Mouse (Mus musculus) liver, embryonic 13.5 days (tissue): ENCODE measurements around the gene Pfas. TPM values are rescaled to one million over a fixed set of nuclear protein-coding genes. Genes with fewer than 3 reads are reported as not detected.
A peak's percentile ranks its signal among the peaks of the same experiment; 100 is the strongest.
"Not testable (repeated sequence)": the region's sequence is repeated elsewhere in the genome, so short reads cannot be mapped to it uniquely, and the experiment has no call there.

Source experiments
- ATAC-seq: fragments of 200-750 bp; cut with Nextera tagmentation; 2 replicates; pipeline ENCODE4 v1.8.0; 2017; ENCODE audit warnings: low read depth, mild to moderate bottlenecking, moderate number of reproducible peaks, moderate library complexity
- DNase-seq: peaks from one replicate; pipeline ENCODE4 v3.0.0; 2022
- H3K27ac ChIP-seq: fragments of 300-500 bp; sonication (generic); 2 replicates; pipeline ENCODE4 v1.5.1; 2015; ENCODE audit warnings: moderate library complexity, mild to moderate bottlenecking, inconsistent platforms
- H3K27me3 ChIP-seq: fragments of 300-500 bp; sonication (generic); 2 replicates; pipeline ENCODE4 v1.6.1; 2015; ENCODE audit warnings: mild to moderate bottlenecking, inconsistent platforms
- H3K36me3 ChIP-seq: fragments of 300-500 bp; sonication (generic); 2 replicates; pipeline ENCODE4 v1.6.1; 2015; ENCODE audit warnings: mild to moderate bottlenecking, inconsistent platforms
- H3K4me1 ChIP-seq: fragments of 300-500 bp; sonication (generic); replicated peaks from 2 replicates; pipeline ENCODE4 v1.6.1; 2015; ENCODE audit warnings: inconsistent platforms
- H3K4me2 ChIP-seq: fragments of 300-500 bp; sonication (generic); 2 replicates; pipeline ENCODE4 v1.6.1; 2015; ENCODE audit warnings: inconsistent platforms, mild to moderate bottlenecking, moderate library complexity
- H3K4me3 ChIP-seq: fragments of 300-500 bp; sonication (generic); replicated peaks from 2 replicates; pipeline ENCODE4 v1.5.1; 2015; ENCODE audit warnings: mild to moderate bottlenecking, inconsistent platforms
- H3K9ac ChIP-seq: fragments of 300-500 bp; sonication (generic); 2 replicates; pipeline ENCODE4 v1.6.1; 2015; ENCODE audit warnings: mild to moderate bottlenecking, inconsistent platforms
- H3K9me3 ChIP-seq: fragments of 300-500 bp; sonication (generic); replicated peaks from 2 replicates; pipeline ENCODE4 v1.6.1; 2016; ENCODE audit warnings: inconsistent platforms
- WGBS: fragments of 180-500 bp; shearing (Covaris S2); methylation state at CpG from one replicate; pipeline ENCODE4 v1.1.7; 2015; ENCODE audit not compliant: insufficient replicate concordance; 5-methylcytosine and 5-hydroxymethylcytosine counted together
- polyA plus RNA-seq: library from polyadenylated mRNA; unstranded; fragments of >200 nt; fragmentation: Nextera tagmentation; extraction: Ambion mirVana; gene quantifications from 2 replicates; pipeline ENCODE4 v1.2.1, GENCODE M21; 2015

The Pfas gene
- polyA plus RNA-seq, 1 experiment from 2014 or later: 32.4 TPM

- Histone ChIP-seq H3K27me3 (no peaks in the 10 kb centered on the region), H3K36me3 (no peaks in the 10 kb centered on the region), H3K4me1 (peaks cover 36% of the 10 kb centered on the region), H3K4me2 (peak within 1 kb of the TSS; percentile 95), H3K9ac (peak within 1 kb of the TSS; percentile 67), H3K9me3 (no peaks in the 10 kb centered on the region), H3K27ac (peak within 1 kb of the TSS; percentile 81), H3K4me3 (peak within 1 kb of the TSS; percentile 68)
- DNase-seq: peak; percentile 88
- peak; percentile 97 for ATAC-seq
- WGBS: 2% methylated on average over 50 of the region's 50 CpGs
These were observed 40.6 kb downstream of the Pfas start, which contains the start of gene Slc25a35 for GRCm38 (mm10) chr11:68967337-68968282. Slc25a35 (plus strand) TSS chr11:68968131.

GRCm38 (mm10) chr11:68966554-68966953, 41.7 kb downstream of the Pfas start:
- Histone ChIP-seq H3K9me3 (no peaks in the 10 kb centered on the region), H3K36me3 (no peaks in the 10 kb centered on the region), H3K4me2 (peak overlapping the region; percentile 95), H3K4me1 (peaks cover 34% of the 10 kb centered on the region), H3K4me3 (no peak overlapping the region), H3K27ac (no peak overlapping the region), H3K27me3 (no peaks in the 10 kb centered on the region), H3K9ac (no peak overlapping the region)
- 33% methylated on average over 1 of the region's 1 CpGs for WGBS
- no peak for DNase-seq
- no peak for ATAC-seq

GRCm38 (mm10) chr11:68965845-68966244, 42.4 kb downstream of the Pfas start:
- WGBS: 14% methylated on average over 3 of the region's 3 CpGs
- peaks cover 33% of the 10 kb centered on the region for H3K4me1 ChIP-seq
- H3K4me2 ChIP-seq: no peak overlapping the region
- no peaks in the 10 kb centered on the region for H3K27me3 ChIP-seq
- H3K9ac ChIP-seq: no peak overlapping the region
- peak; percentile 49 for DNase-seq
- no peak overlapping the region for H3K27ac ChIP-seq
- no peak for ATAC-seq
- no peaks in the 10 kb centered on the region for H3K9me3 ChIP-seq
- H3K36me3 ChIP-seq: no peaks in the 10 kb centered on the region
- no peak overlapping the region for H3K4me3 ChIP-seq

GRCm38 (mm10) chr11:68965050-68965449, 43.2 kb downstream of the Pfas start:
- H3K9ac ChIP-seq: no peak overlapping the region
- H3K4me2 ChIP-seq: no peak overlapping the region
- no peak overlapping the region for H3K4me3 ChIP-seq
- DNase-seq (no peak), ATAC-seq (no peak)
- peaks cover 33% of the 10 kb centered on the region for H3K4me1 ChIP-seq
- H3K27ac ChIP-seq: no peak overlapping the region
- no peaks in the 10 kb centered on the region for H3K9me3 ChIP-seq
- H3K36me3 ChIP-seq: no peaks in the 10 kb centered on the region
- H3K27me3 ChIP-seq: no peaks in the 10 kb centered on the region

GRCm38 (mm10) chr11:68963405-68963804, 44.9 kb downstream of the Pfas start:
- WGBS: 54% methylated on average over 2 of the region's 2 CpGs
- Histone ChIP-seq H3K4me1 (peaks cover 27% of the 10 kb centered on the region), H3K27ac (no peak overlapping the region), H3K9me3 (no peaks in the 10 kb centered on the region), H3K27me3 (0 out of 2 replicates have a peak, but pooled peaks cover under 1% of the 10 kb centered on the region), H3K9ac (no peak overlapping the region), H3K4me3 (no peak overlapping the region), H3K36me3 (no peaks in the 10 kb centered on the region), H3K4me2 (no peak overlapping the region)
- no peak for DNase-seq
- no peak for ATAC-seq

- not testable (repeated sequence) for H3K9me3 ChIP-seq, DNase-seq, H3K4me3 ChIP-seq, ATAC-seq, H3K4me2 ChIP-seq, H3K27ac ChIP-seq, H3K9ac ChIP-seq, H3K36me3 ChIP-seq
- WGBS: 31% methylated on average over 11 of the region's 11 CpGs
- H3K4me1 ChIP-seq: peaks cover 18% of the 10 kb centered on the region
- peaks cover 10% of the 10 kb centered on the region for H3K27me3 ChIP-seq
These were observed 46.1 kb downstream of the Pfas start for GRCm38 (mm10) chr11:68962159-68962558.

- 68% methylated on average over 3 of the region's 3 CpGs for WGBS
- H3K9me3 ChIP-seq: no peaks in the 10 kb centered on the region
- DNase-seq: no peak
- no peak overlapping the region for H3K4me3 ChIP-seq
- H3K36me3 ChIP-seq: no peaks in the 10 kb centered on the region
- no peak overlapping the region for H3K4me2 ChIP-seq
- peaks cover 13% of the 10 kb centered on the region; the same call in 1 of the 2 replicates for H3K4me1 ChIP-seq
- ATAC-seq: no peak
- peaks cover 16% of the 10 kb centered on the region for H3K27me3 ChIP-seq
- H3K27ac ChIP-seq: no peak overlapping the region
- H3K9ac ChIP-seq: no peak overlapping the region
These were observed 46.7 kb downstream of the Pfas start for GRCm38 (mm10) chr11:68961596-68961995.

GRCm38 (mm10) chr11:68957971-68958370, 50.3 kb downstream of the Pfas start:
- peaks cover 17% of the 10 kb centered on the region for H3K4me1 ChIP-seq
- ATAC-seq: no peak
- no peak for DNase-seq
- no peak overlapping the region for H3K4me3 ChIP-seq
- WGBS: 63% methylated on average over 1 of the region's 1 CpGs
- H3K9ac ChIP-seq: no peak overlapping the region
- H3K36me3 ChIP-seq: no peaks in the 10 kb centered on the region
- H3K27ac ChIP-seq: no peak overlapping the region
- H3K9me3 ChIP-seq: no peaks in the 10 kb centered on the region
- peaks cover 52% of the 10 kb centered on the region for H3K27me3 ChIP-seq
- no peak overlapping the region for H3K4me2 ChIP-seq

- Histone ChIP-seq H3K27me3 (peaks cover 57% of the 10 kb centered on the region), H3K9me3 (no peaks in the 10 kb centered on the region), H3K27ac (no peak within 1 kb of the TSS), H3K36me3 (no peaks in the 10 kb centered on the region), H3K9ac (no peak within 1 kb of the TSS), H3K4me1 (peaks cover 11% of the 10 kb centered on the region), H3K4me3 (peak within 1 kb of the TSS; percentile 7; the same call in 1 of the 2 replicates), H3K4me2 (no peak within 1 kb of the TSS)
- DNase-seq (no peak), ATAC-seq (no peak)
- WGBS: 29% methylated on average over 8 of the region's 8 CpGs
These were observed 51.0 kb downstream of the Pfas start, which contains the start of gene Arhgef15 for GRCm38 (mm10) chr11:68957308-68957707. Arhgef15 (minus strand) TSS chr11:68957480.

- ATAC-seq: no peak
- DNase-seq: no peak
- Histone ChIP-seq H3K9me3 (no peaks in the 10 kb centered on the region), H3K27me3 (peaks cover 62% of the 10 kb centered on the region), H3K4me1 (peaks cover 7% of the 10 kb centered on the region), H3K27ac (no peak overlapping the region), H3K4me2 (no peak overlapping the region), H3K9ac (no peak overlapping the region), H3K4me3 (peak overlapping the region; percentile 7; the same call in 1 of the 2 replicates), H3K36me3 (no peaks in the 10 kb centered on the region)
- WGBS: 25% methylated on average over 13 of the region's 13 CpGs
These were observed 51.6 kb downstream of the Pfas start for GRCm38 (mm10) chr11:68956697-68957096.

GRCm38 (mm10) chr11:68956107-68956506, 52.2 kb downstream of the Pfas start:
- no peak overlapping the region for H3K4me3 ChIP-seq
- H3K9me3 ChIP-seq: no peaks in the 10 kb centered on the region
- H3K36me3 ChIP-seq: no peaks in the 10 kb centered on the region
- no peak for ATAC-seq
- DNase-seq: no peak
- 50% methylated on average over 3 of the region's 3 CpGs for WGBS
- H3K27ac ChIP-seq: no peak overlapping the region
- peaks cover 7% of the 10 kb centered on the region for H3K4me1 ChIP-seq
- H3K27me3 ChIP-seq: peaks cover 67% of the 10 kb centered on the region
- H3K4me2 ChIP-seq: no peak overlapping the region
- no peak overlapping the region for H3K9ac ChIP-seq
